Mouse (Mus musculus) G1E (cell line): ENCODE data around the gene Rabggtb. TPM values are rescaled to one million over a fixed set of nuclear protein-coding genes. Genes with fewer than 3 reads are reported as not detected.
"Not testable (repeated sequence)": the region's sequence is repeated elsewhere in the genome, so short reads cannot be mapped to it uniquely, and the experiment has no call there.

ENCODE experiments used
- ATAC-seq: 2 replicates; pipeline ENCODE4 v1.8.0; 2016; ENCODE audit warnings: mild to moderate bottlenecking; ENCODE audit not compliant: insufficient number of reproducible peaks, poor library complexity, low FRiP score, severe bottlenecking; ENCODE audit errors: extremely low read depth
- DNase-seq: peaks from one replicate; pipeline ENCODE4 v3.0.0; 2012; ENCODE audit warnings: low spot score
- H3K27me3 ChIP-seq: 2 replicates; pipeline ENCODE4 v1.6.1; 2012; ENCODE audit warnings: mild to moderate bottlenecking, low read length, inconsistent platforms; ENCODE audit not compliant: insufficient read depth
- H3K36me3 ChIP-seq: replicated peaks from 2 replicates; pipeline ENCODE3; 2012; ENCODE audit warnings: mild to moderate bottlenecking, inconsistent platforms
- H3K4me1 ChIP-seq: 2 replicates; pipeline ENCODE4 v1.6.1; 2012; ENCODE audit warnings: low read depth, low read length, inconsistent platforms, mixed read lengths; ENCODE audit not compliant: insufficient read depth
- H3K4me3 ChIP-seq: 2 replicates; pipeline ENCODE4 v1.5.1; 2012; ENCODE audit warnings: low read depth, mild to moderate bottlenecking, inconsistent platforms, low read length, moderate library complexity, mixed read lengths
- H3K9me3 ChIP-seq: replicated peaks from 2 replicates; pipeline ENCODE4 v1.6.1; 2012; ENCODE audit warnings: inconsistent platforms
- CTCF ChIP-seq: IDR thresholded peaks from 2 replicates; pipeline ENCODE4 v1.5.1; 2012; ENCODE audit warnings: low read depth, low read length, inconsistent platforms, mixed read lengths
- GATA1 ChIP-seq: IDR thresholded peaks from 2 replicates; pipeline ENCODE4 v1.6.1; 2012; ENCODE audit warnings: borderline replicate concordance, low read length, inconsistent platforms, mixed read lengths
- GATA2 ChIP-seq: IDR thresholded peaks from 2 replicates; pipeline ENCODE4 v1.6.1; 2012; ENCODE audit warnings: low read depth, low read length, inconsistent platforms, borderline replicate concordance
- POLR2AphosphoS5 ChIP-seq: IDR thresholded peaks from 2 replicates; pipeline ENCODE4 v1.6.1; 2012; ENCODE audit warnings: low read depth, low read length, inconsistent platforms; ENCODE audit not compliant: insufficient replicate concordance
- TAL1 ChIP-seq: conservative IDR thresholded peaks from 2 replicates; pipeline ENCODE4 v1.6.1; 2012; ENCODE audit warnings: low read depth, low read length, inconsistent platforms, mixed read lengths
- polyA plus RNA-seq: library from polyadenylated mRNA; stranded (reverse); fragments of >175 nt; gene quantifications from 2 replicates; pipeline ENCODE4 v1.2.3, GENCODE M21; 2012
- total RNA-seq, 2 experiments: library from RNA; stranded (forward) in 1 of 2; stranded (reverse) in 1 of 2; fragments of 200-1000 nt in 1 of 2; fragments of >200 nt in 1 of 2; fragmentation: Nextera tagmentation in 1 of 2; gene quantifications; 2 replicates each; pipeline ENCODE4 v1.2.3; 2014 to 2017

Gene Rabggtb
- total and polyA plus RNA-seq, 3 experiments = 30.3 to 242 (median 147) TPM

DNA sequence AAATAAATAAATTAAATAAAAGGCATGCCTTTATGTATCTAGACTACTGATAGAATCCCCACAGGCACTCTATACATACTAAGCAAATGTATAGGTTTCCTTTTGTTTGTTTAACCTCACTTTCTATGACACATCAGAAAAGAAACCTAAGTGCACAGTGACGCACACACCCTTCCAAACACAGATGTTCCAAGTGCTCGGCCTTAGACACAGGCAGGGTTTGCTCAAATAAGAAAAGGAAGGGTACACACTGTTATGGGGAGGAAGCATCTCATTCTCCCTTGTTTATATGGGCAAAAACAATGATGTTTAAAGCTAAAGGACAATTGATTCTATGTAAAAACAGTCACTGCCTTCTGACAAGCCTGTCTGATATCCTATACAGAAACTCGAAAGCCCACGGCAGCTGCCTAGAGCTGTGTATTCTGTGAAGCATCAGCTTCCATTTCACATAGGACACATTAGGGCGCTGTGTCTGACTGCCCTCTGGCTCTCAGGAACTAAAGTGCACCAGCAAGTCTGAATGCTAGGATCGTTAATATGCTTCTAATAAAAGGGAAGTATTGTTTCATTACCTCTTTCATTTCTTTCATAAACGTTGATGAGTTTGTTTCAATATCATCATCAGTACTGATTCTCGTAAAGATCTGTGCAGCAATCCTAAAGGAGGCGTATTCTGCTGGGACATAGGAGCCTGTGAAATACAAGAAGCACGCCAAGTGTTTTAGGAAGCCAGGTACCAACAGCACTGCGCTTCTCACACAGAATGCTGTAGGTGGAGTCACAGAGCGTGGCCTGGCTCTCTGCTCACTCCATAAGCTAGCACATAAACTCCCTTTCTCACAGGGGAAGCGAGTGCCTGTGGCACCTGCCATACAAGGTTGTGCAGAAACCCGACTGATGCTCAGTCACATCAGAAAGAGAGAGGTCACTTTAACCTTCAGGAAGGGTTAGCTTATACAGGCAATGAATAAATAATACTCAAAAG is 45.4 kb downstream of the Rabggtb start:
- Histone ChIP-seq H3K4me1 (peaks cover 35% of the 10 kb centered on the region), H3K36me3 (no peaks in the 10 kb centered on the region), H3K27me3 (no peaks in the 10 kb centered on the region), H3K4me3 (peak overlapping the region; percentile 16; the same call in 1 of the 2 replicates), H3K9me3 (no peaks in the 10 kb centered on the region)
- no peak for TF ChIP-seq CTCF
- no peak for TF ChIP-seq GATA1
- TF ChIP-seq POLR2AphosphoS5 = no peak
- TF ChIP-seq TAL1 = no peak
- TF ChIP-seq GATA2 = no peak
- ATAC-seq (peak; percentile 54; the same call in 1 of the 2 replicates), DNase-seq (no peak)

DNA sequence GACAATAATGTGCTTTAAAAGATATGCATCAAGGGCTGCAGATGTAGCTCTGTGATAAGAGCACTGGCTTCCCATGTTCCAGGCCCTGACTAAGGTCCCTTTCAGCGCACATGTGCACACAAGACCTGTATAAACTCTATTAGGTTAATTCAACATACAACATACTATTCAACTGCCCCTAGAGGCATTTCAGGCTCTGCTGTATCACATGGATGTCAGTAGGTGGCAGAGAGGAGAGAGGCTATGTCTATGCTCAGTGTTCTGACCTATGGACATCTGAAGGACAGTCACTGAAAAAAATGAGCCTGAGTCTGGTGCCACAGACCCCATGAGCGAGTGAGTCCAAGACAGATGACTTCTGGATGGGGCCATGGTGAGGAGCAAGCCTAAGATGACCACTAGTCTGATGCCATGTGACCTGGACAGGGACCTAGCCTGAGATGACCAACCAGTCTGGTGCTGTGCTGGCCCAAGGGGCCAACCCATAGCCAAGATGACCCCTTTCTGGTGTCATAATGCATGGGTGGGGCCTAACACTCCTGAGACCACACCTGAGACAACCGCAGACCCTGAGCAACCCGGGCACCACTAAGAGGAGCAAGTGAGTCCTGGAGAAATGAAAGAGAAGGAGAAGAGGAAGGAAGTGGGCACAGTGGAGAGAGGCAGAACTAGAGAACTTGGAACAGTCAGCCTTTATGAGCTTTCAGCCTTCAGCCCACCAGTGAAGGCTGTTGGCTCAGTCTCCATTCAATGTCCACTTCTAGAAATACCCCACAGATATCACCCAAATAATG is 48.0 kb downstream of the Rabggtb start:
- H3K4me1 ChIP-seq = peaks cover 42% of the 10 kb centered on the region
- no peak for DNase-seq
- ATAC-seq = peak; percentile 35
- no peak overlapping the region; the same call in 1 of the 2 replicates for H3K4me3 ChIP-seq
- no peaks in the 10 kb centered on the region for H3K27me3 ChIP-seq
- H3K36me3 ChIP-seq = no peaks in the 10 kb centered on the region
- no peak for TF ChIP-seq GATA2
- TF ChIP-seq TAL1 = peak; percentile 59
- H3K9me3 ChIP-seq = no peaks in the 10 kb centered on the region

DNA sequence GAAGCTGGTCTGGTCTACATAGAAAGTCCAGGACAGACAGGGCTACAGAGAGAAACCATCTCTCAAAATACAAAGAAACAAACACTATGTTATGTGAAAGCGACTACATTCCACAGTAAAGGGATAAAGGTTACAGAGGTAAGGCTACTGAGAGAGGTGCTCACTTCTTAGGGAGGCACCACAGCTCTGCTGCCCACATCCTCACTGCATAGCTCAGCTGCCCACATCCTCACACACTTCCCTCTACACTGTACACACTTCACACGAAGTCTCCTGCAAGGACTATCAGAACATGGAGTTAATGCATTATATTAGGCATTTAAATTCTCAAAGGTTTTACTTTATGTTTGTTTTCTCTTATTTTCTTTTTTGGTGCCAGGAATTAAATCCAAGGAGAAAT is 49.0 kb downstream of the Rabggtb start:
- Histone ChIP-seq H3K36me3 (no peaks in the 10 kb centered on the region), H3K27me3 (no peaks in the 10 kb centered on the region), H3K4me1 (peaks cover 45% of the 10 kb centered on the region), H3K4me3 (no peak overlapping the region), H3K9me3 (no peaks in the 10 kb centered on the region)
- TF ChIP-seq CTCF = no peak
- no peak for TF ChIP-seq POLR2AphosphoS5
- no peak for TF ChIP-seq GATA1
- no peak for TF ChIP-seq GATA2
- no peak for TF ChIP-seq TAL1
- no peak for DNase-seq
- ATAC-seq = no peak

DNA sequence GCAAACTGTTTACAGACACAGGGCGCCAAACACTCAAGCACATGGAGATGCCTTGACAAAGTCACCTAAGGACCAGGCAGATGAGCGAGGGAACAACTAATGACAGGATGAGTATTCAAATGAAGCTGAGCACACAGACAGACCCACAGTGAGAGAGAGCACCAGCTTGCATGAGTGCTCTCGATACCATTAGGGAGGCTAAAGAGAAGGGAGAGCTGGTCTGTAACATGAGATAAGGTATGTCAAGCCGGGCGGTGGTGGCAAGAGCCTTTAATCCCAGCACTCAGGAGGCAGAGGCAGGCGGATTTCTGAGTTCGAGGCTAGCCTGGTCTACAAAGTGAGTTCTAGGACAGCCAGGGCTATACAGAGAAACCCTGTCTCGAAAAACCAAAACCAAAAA is 52.4 kb downstream of the Rabggtb start:
- DNase-seq, H3K4me3 ChIP-seq, ATAC-seq, H3K36me3 ChIP-seq, H3K9me3 ChIP-seq, H3K27me3 ChIP-seq: not testable (repeated sequence)
- peaks cover 47% of the 10 kb centered on the region for H3K4me1 ChIP-seq

DNA sequence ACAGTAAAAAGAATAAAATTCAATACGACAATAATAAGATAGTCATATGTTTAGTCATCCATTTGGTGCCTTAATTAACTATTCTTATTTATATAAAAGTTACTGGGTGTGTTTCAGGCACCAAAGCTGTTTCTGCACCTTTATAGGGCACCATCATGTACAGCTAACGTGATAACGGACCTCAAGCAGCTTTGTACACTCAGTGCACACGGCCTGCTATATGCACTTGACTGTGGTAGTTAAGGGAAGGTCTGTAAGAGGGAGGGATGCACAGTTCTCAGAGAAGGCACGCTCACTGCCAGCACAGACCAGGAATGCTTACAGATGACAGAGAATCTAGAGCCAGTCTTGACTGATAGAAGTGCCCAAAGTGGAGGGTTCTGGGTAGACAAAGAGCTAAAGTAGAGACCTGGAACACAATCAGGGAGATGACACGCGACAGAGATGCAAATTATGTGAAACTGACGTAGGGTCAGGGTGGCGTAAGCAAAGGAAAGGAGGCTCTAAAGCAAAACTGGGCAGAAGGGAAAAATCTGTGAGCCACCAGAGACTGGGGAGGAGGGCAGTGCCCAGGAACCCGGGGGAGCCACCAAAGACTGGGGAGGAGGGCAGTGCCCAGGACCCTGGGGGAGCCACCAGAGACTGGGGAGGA is 54.3 kb downstream of the Rabggtb start:
- Histone ChIP-seq H3K9me3 (no peaks in the 10 kb centered on the region), H3K27me3 (no peaks in the 10 kb centered on the region), H3K4me1 (peaks cover 47% of the 10 kb centered on the region), H3K4me3 (peak overlapping the region; percentile 52; the same call in 1 of the 2 replicates), H3K36me3 (peaks cover 8% of the 10 kb centered on the region)
- no peak for TF ChIP-seq GATA2
- DNase-seq = no peak
- ATAC-seq = no peak

Other genes starting within 250 kb of the Rabggtb start
- gene St6galnac3, start 187.8 kb downstream of the Rabggtb start, total RNA-seq (2014; fragmentation: Nextera tagmentation) = 55.9 and 62.8 TPM in 2 replicates
- gene St6galnac3, start 187.8 kb downstream of the Rabggtb start, total RNA-seq (2017) = 45.7 and 55.2 TPM in 2 replicates
- 1.3 and 1.4 TPM in 2 replicates for gene St6galnac3, start 187.8 kb downstream of the Rabggtb start, polyA plus RNA-seq
- 3.1 and 5.5 TPM in 2 replicates for gene Asb17, start 68.8 kb downstream of the Rabggtb start, total RNA-seq (2014; fragmentation: Nextera tagmentation)
- 2.8 and 3.1 TPM in 2 replicates for gene Asb17, start 68.8 kb downstream of the Rabggtb start, total RNA-seq (2017)
- 0.08 TPM in 1 of 2 replicates, not detected in the other for gene Asb17, start 68.8 kb downstream of the Rabggtb start, polyA plus RNA-seq
- gene Msh4, start 6.9 kb downstream of the Rabggtb start, total RNA-seq (2014; fragmentation: Nextera tagmentation) = 0.19 and 0.45 TPM in 2 replicates
- gene Msh4, start 6.9 kb downstream of the Rabggtb start, total RNA-seq (2017) = 0.46 and 0.49 TPM in 2 replicates
- not detected in 2 replicates for gene Msh4, start 6.9 kb downstream of the Rabggtb start, polyA plus RNA-seq
- gene Acadm, start 31.6 kb upstream of the Rabggtb start, total RNA-seq (2014; fragmentation: Nextera tagmentation) = 89.2 and 89.9 TPM in 2 replicates
- gene Acadm, start 31.6 kb upstream of the Rabggtb start, total RNA-seq (2017) = 212 and 260 TPM in 2 replicates
- gene Acadm, start 31.6 kb upstream of the Rabggtb start, polyA plus RNA-seq = 6.4 and 8.3 TPM in 2 replicates
- not detected in 2 replicates for gene Slc44a5, start 60.4 kb upstream of the Rabggtb start, total RNA-seq (2014; fragmentation: Nextera tagmentation)
- 0.16 and 0.23 TPM in 2 replicates for gene Slc44a5, start 60.4 kb upstream of the Rabggtb start, total RNA-seq (2017)
- not detected in 2 replicates for gene Slc44a5, start 60.4 kb upstream of the Rabggtb start, polyA plus RNA-seq